Mouse (Mus musculus): ENCODE measurements around the gene Tor2a.

Gene Tor2a

DNA sequence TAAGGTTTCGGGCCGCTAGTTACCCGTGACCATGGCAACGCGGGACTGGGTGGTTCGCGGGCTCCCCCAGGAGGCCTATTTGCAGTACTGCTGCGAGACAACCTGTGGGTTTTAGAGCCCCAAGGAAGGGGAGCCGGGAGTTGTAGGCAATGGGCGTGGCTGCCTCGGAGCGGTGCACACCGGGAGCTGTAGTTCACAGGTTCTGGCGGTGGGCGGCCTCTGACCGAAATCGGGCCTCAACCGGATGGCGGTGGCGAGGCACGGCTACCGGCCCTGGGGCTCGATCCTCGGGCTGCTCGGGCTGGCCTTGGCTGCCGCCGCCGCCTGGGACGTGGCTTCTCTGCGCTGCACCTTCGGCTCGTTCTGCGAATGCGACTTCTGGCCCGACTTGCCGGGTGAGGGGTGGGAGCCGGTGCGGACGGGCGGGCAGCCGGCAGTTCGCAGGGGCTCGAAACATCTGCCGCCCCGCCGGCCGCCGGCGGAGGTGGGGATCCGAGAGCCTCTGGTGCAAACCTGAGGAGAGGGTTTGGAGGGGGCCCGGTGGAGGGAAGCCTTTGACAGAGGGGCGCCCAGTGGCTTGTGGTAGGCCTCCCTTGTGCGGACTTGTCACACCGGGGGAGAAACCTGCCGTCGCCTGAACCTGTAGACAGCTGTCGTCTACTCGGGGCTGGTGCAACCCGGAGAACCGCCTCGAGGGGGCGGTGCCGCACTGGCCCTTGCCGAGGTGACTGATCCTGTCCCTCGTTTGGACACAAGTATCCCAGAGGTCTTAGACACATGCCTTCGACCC, at the start of gene Tor2a:
TSS of gene Tor2a (plus strand) at position 179 of the 790 bp plus-strand sequence.
- peak; percentile 92 to 96 for DNase-seq

DNA sequence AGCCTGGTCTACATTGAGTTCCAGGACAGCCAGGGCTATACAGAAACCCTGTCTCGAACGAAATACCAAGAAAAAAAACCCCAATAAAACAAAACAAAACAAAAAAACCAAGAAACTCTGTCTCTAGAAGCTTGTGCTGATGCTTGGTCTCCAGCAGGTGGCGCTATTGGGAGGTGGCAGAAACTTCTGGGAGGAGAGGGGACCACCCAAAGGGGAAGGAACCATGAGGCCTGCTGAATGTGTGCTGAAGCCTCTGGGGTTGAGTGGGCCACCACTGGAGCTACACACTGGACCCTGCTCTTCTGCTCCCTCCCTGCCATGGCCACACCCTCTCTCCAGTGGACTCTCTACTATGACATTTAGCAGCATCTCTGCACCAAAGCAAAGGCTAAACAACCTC, 48.4 kb upstream of the Tor2a start:
- peak; percentile 29 to 41 for DNase-seq

DNA sequence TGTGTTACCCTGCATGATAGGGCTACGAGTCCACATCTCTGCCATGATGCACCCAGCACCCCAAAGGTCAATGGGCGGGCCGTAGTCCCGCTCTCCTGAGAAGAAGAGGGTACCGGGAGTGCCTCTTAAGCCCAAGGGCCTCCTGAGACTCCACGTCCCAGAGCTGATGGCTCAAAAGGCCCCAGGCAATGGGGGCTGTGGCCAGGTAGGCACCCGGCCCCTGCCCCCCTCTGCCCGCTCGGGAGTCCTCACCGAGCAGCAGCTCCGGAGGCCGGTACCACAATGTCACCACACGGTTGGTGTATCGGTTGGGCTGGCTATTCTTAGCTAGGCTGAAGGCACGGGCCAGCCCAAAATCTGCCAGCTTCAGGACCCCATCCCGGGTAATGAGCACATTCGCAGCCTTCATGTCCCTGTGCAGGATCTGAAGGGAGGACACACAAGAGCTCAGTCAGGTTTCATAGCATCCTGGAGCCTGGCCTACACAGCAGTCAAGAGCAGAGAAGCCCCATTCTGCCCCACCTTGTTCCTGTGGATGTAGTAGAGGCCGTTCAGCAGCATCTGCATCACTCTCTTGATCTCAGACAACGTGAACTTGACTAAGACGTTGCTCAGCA, 47.4 kb upstream of the Tor2a start:
- no peak for DNase-seq

DNA sequence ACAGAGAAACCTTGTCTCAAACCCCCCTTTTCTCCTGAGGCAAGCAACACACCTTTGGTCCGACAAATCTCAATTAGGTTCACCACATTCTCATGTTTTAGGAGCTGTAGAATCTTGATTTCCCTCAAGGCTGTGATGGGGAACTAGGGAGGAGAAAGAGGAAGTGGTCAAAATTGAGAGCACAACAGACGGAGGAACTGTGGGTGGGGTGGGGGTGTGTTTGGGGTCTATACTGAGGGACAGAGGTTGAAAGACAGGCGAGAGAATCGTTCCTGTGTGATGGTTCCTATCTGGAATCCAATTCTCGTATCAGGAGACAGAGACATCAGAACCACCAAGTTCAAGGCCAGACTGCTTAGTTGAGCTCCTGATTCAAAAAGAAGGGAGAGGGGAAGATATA, 46.6 kb upstream of the Tor2a start:
- no peak for DNase-seq

DNA sequence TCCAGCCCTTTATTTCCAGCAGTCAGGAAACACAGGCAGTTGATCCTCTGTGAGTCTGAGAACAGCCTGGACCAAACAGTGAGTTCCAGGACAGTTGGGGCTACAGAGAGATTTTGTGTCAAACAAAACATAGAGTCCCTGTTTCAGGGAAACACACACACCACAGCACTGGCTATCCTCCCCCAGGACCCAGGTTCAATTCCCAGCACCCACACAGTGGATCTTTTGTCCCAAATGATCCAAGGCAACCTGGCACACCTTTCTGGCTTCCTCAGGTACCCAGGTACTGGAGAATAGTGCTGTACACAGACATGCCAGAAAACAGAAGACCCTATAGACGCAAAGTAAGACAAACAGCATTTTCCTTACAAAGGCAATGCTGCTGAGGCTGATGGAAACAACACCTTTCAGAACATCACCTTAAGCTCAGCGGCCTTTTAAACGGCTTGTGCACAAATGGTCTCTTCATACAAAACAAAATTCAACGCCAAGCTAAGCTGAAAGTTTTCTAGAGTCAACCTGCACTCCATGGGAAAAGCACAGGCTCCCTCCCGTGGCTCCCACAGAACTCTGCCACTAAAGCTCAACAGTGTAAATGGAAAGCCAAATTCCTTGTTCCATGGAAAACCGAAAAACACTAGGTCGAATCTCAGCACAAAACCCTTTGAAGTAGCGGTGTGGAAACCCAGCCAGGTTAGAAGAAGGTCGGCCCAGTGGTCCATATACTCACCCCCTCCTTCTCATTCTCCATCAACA, 45.6 kb upstream of the Tor2a start:
- no peak for DNase-seq

- peak in 1 of 2 experiments; percentile 47 for DNase-seq
Measured at GRCm38 (mm10) chr2:32712108-32712551, 44.9 kb upstream of the Tor2a start.

GRCm38 (mm10) chr2:32712586-32712933, 44.5 kb upstream of the Tor2a start:
- peak; percentile 91 to 96 for DNase-seq

DNA sequence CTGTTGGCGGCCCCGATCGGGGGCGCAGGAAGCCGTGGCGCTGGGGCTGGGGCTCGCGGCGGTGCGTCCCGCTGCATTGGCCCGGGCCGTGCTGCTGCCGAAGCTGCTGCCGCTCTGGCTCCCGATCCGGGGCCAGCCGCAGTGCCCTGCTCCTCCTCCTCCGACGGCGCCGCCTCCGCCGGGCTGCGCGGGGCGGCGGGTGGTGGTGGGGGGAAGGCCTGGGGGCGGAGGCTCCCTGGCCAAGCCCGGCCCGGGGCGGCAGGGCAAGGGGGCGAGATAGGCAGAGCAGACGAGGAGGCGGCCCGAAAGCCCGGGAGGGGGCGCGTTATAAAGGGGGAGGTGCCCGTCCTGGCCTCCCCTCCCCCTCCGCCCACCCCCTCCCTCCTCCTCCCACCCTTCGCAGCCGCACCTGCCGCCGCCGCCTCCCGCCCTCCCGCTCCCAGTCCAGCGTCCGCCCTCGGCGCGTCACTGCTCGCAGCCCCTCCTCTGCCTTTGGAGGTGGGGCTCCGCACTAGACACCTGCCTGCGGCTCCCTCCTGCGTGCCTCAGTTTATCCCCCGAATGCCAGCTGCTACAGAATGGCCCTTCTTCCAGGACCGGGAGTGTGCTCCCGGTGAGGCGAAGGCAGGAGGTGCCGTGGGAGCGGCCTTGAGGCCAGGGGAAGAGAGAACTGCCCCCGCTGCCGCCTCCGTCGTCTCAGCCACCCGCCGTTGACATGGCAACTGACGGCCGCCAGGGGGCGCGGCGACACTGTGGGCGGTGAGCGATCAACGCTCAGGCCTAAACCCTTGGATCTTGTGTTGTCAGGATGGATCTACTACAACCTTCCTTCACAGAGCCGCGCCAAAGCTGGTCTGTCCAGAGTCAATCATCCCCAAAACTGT, 43.9 kb upstream of the Tor2a start, which contains the start of gene Cdk9:
TSS of gene Cdk9 (minus strand) at position 143 of the 884 bp plus-strand sequence.
- peak; percentile 91 to 93 for DNase-seq

- no peak for DNase-seq
Measured at GRCm38 (mm10) chr2:32714117-32714986, 42.7 kb upstream of the Tor2a start.

DNA sequence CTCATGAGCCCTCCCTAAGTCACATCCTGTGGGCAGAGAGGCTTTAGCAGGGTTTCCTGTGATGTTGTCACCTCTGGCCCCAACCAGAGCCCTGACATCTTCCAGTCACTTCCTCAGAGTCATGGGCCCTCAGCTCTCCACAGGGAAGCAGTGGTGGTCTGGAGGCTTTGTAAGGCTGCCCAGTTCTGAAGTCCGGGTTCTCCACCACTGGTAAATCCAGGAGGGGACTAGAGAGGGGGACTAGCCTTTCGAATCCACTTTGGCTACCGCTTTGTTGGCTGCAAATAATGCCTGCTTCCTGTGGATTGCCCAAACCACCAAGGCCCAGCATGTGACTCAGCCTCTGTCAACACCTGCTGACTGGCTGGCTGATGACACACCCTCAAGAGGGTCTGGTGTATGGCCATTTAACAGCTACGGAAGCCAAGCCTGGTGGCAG, 42.0 kb upstream of the Tor2a start:
- no peak for DNase-seq

DNA sequence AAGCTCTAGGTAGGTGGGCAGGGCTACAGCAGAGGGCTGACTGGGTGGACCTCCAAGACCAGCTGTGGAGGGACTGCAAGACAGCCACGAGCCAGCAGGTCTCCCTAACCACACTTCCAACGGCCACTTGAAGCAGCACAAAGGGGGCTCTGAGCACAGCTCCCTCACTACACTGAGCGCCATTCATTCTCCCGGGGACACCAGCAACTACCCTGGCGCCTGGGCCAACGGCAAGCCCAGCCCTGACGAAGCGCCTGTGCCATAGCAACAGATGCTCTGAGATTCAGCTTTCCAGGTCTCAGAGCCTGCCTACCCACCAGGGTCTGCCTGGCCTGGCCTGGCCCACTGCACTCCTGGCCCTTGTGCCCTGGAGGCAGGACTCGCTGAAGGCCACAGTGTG, 38.3 kb upstream of the Tor2a start:
- no peak for DNase-seq

DNA sequence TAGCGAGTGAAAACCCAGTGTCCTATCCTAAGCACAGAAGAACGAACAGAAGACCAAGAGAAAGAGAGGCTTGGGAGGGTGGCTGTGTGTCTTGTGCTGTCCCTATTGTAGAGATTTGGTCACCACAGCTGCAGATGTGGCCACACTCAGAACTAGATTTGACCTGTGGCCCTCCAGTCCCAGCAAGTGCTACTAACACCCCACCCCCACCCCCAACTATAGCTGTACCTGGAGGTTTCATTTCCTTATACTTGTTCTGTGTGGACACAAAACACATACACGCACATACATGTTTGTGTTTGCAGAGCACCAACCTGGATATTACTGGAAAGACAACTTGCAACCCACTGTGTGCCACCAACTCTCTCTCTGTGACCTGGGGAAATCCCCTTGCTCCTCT, 37.0 kb upstream of the Tor2a start:
- no peak for DNase-seq

- no peak for DNase-seq
Measured at GRCm38 (mm10) chr2:32720681-32721229, 36.3 kb upstream of the Tor2a start, which contains the start of gene Sh2d3c. Sh2d3c (plus strand) TSS chr2:32721055.

DNA sequence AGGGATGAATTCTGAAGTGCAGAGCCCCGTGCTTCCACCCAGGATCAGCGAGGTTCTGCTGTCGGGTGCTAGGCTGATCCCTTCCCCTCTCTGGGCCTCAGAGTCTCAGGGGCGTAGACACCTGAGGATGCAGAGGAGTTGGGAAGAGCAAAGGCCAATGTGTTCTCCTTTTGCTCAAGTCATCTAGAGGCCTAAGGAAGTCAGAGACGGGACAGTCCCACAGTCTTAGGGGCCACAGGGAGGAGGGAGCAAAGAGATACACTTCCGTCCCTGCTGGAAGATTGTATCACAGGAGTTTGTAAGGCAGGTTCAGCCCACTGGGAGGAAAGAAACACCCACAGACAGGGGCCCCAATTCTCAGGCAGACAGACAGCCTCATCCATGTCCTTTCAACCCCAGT, 35.0 kb upstream of the Tor2a start:
- no peak for DNase-seq

DNA sequence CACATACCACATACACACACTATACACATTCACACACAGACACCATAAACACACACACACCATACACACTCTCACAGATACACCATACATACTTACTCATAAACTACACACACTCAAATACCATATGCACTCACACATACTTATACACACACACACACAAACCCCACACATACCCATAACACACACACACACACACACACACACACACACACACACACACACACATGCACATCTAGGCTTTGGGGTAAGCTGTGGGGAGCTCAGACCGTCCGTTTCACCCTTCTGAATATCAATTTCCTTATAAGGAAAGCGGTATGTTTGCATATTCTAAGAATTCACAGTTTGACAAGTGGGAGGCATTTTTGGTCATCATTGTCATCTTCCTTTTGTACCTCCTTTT, 34.5 kb upstream of the Tor2a start:
- no peak for DNase-seq

DNA sequence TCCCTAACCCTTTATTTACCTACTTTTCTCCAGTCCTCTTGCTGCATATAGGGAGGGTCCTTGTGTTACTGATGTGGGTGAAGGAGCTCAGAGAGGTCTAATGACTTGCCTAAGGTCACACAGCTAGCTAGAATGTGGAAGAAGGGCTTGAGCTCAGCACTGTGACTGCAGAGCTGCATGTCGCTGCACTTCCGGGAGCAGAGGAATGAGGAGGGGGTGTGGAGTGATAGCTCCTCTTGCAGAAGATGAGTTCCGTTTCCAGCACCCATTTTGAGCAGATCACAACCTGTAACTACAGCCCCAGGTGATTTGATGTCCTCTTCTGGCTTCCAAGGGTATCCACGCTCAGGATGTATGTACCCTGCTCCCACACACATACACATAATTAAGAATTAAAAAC, 32.9 kb upstream of the Tor2a start:
- DNase-seq, result no peak

DNA sequence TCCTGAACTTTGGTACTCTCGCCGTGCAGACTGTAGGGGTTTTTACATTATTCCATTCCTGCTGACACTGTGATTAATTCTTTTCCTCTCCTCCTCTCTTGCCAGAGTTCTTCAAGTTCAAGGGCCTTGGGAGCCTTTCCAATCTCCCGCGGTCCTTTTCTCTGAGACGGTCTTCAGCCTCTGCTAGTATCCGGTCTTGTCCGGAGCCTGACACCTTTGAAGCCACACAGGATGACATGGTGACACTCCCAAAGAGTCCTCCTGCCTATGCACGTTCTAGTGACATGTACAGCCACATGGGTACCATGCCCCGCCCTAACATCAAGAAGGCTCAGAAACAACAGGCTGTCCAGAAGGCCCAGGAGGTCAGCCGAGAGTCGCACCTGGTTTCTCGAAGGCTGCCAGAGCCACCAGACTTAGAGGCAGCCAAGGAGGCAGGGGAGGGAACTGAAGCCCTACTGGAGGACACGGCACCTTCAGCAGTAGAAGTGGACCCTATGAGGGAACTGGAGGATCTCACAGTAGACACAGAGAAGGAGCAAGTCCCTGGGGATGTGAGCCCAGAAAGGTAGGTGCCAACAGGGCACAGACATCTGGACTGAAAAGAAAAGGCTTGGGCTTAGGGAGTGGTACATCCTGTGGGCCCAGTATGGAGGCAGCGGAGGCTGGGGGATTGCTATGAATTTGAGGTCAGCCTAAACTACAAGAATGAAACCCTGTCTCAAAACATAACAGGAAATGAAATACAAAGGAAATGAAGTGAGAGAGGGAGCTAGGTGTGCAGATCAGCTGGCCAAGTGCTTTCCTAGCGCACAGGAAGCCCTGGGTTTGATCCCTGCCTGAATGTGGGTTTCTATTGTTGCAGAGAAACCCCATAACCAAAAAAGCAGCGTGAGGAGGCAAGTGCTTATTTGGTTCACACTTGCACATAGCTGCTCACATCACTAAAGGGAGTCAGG, 31.9 kb upstream of the Tor2a start:
- no peak for DNase-seq

DNA sequence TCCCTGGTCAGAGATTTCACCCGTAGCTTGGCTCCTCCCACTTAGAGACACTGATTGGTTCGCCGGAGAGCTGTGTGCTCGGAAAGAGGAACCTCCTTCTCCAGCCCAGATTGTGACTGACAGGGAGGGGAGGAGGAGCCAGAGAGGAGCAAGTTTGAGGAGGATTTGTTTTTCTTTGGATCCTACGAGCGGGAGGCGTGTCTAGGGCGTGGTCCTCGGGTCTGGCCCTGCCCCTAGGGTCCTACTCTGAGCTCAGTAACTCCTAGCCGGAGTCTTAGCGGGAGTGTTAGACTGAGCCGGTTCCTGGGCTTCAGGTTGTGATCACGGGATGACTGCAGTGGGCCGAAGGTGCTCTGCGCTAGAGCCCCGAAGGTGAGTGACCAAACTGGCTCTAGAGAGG, 29.6 kb upstream of the Tor2a start:
- DNase-seq, result peak; percentile 78 to 79

GRCm38 (mm10) chr2:32728463-32728862, 28.6 kb upstream of the Tor2a start:
- DNase-seq, result no peak

- DNase-seq, result no peak
Measured at GRCm38 (mm10) chr2:32729547-32729946, 27.5 kb upstream of the Tor2a start.

All from cerebellum, postnatal 36 days (tissue).